Mouse (Mus musculus) forebrain, embryonic 16.5 days (tissue): ENCODE measurements at regions not wholly inside any gene's neighbourhood (a gene's known extent, or its start where the extent isn't known, plus 50 kb on each side); places are given as distances from the start of the nearest gene placed in this dataset.

Experiments
- ATAC-seq: fragments of 200-750 bp; cut with Nextera tagmentation; 2 replicates; pipeline ENCODE4 v1.8.0; 2017; ENCODE audit warnings: mild to moderate bottlenecking, moderate library complexity
- H3K27ac ChIP-seq: fragments of 300-500 bp; sonication (generic); 2 replicates; pipeline ENCODE4 v1.5.1; 2014; ENCODE audit warnings: low read length, control low read depth
- H3K27me3 ChIP-seq: fragments of 300-500 bp; sonication (generic); replicated peaks from 2 replicates; pipeline ENCODE4 v1.6.1; 2014; ENCODE audit warnings: low read length; ENCODE audit not compliant: control insufficient read depth, insufficient read depth
- H3K36me3 ChIP-seq: fragments of 300-500 bp; sonication (generic); 2 replicates; pipeline ENCODE4 v1.6.1; 2014; ENCODE audit not compliant: control insufficient read depth, insufficient read depth
- H3K4me1 ChIP-seq: fragments of 300-500 bp; sonication (generic); replicated peaks from 2 replicates; pipeline ENCODE4 v1.6.1; 2014; ENCODE audit warnings: low read length; ENCODE audit not compliant: control insufficient read depth, insufficient read depth
- H3K4me2 ChIP-seq: fragments of 300-500 bp; sonication (generic); 2 replicates; pipeline ENCODE4 v1.6.1; 2014; ENCODE audit warnings: mild to moderate bottlenecking, low read length, control low read depth
- H3K4me3 ChIP-seq: fragments of 300-500 bp; sonication (generic); replicated peaks from 2 replicates; pipeline ENCODE4 v1.5.1; 2014; ENCODE audit warnings: mild to moderate bottlenecking, low read length, control low read depth
- H3K9ac ChIP-seq: fragments of 300-500 bp; sonication (generic); replicated peaks from 2 replicates; pipeline ENCODE4 v1.6.1; 2014; ENCODE audit warnings: low read depth, low read length, control low read depth
- H3K9me3 ChIP-seq: fragments of 300-500 bp; sonication (generic); 2 replicates; pipeline ENCODE4 v1.6.1; 2016; ENCODE audit warnings: low read length; ENCODE audit not compliant: control insufficient read depth
- WGBS: fragments of 180-500 bp; shearing (Covaris S2); extraction: QIAGEN DNeasy Blood & Tissue Kit; methylation state at CpG from one replicate; pipeline ENCODE4 v1.1.7; 2014; 5-methylcytosine and 5-hydroxymethylcytosine counted together

- Histone ChIP-seq H3K9me3 (no peaks in the 10 kb centered on the region), H3K36me3 (no peaks in the 10 kb centered on the region), H3K4me2 (no peak overlapping the region), H3K27ac (no peak overlapping the region), H3K4me1 (peaks cover 6% of the 10 kb centered on the region), H3K27me3 (no peaks in the 10 kb centered on the region), H3K4me3 (no peak overlapping the region), H3K9ac (no peak overlapping the region)
- 39% methylated on average over 4 of the region's 4 CpGs for WGBS
- ATAC-seq: no peak
Measured at GRCm38 (mm10) chr6:116985147-116985737, 183.1 kb upstream of the Cxcl12 start.

GRCm38 (mm10) chr6:116986266-116987000, 181.9 kb upstream of the Cxcl12 start:
- Histone ChIP-seq H3K4me2 (no peak overlapping the region), H3K9me3 (no peaks in the 10 kb centered on the region), H3K27me3 (no peaks in the 10 kb centered on the region), H3K36me3 (no peaks in the 10 kb centered on the region), H3K9ac (no peak overlapping the region), H3K4me3 (no peak overlapping the region), H3K27ac (no peak overlapping the region), H3K4me1 (no peaks in the 10 kb centered on the region)
- 53% methylated on average over 10 of the region's 10 CpGs for WGBS
- ATAC-seq: no peak

GRCm38 (mm10) chr6:116987243-116987642, 181.1 kb upstream of the Cxcl12 start:
- Histone ChIP-seq H3K4me2 (no peak overlapping the region), H3K27me3 (no peaks in the 10 kb centered on the region), H3K9me3 (no peaks in the 10 kb centered on the region), H3K4me3 (no peak overlapping the region), H3K27ac (no peak overlapping the region), H3K4me1 (no peaks in the 10 kb centered on the region), H3K36me3 (no peaks in the 10 kb centered on the region), H3K9ac (no peak overlapping the region)
- no peak for ATAC-seq
- WGBS: 81% methylated on average over 5 of the region's 5 CpGs

- H3K36me3 ChIP-seq: no peaks in the 10 kb centered on the region
- peaks cover 15% of the 10 kb centered on the region; the same call in 1 of the 2 replicates for H3K4me1 ChIP-seq
- H3K4me2 ChIP-seq: no peak overlapping the region
- H3K27me3 ChIP-seq: no peaks in the 10 kb centered on the region
- peak; percentile 61; the same call in 1 of the 2 replicates for ATAC-seq
- H3K9me3 ChIP-seq: no peaks in the 10 kb centered on the region
- no peak overlapping the region for H3K27ac ChIP-seq
- H3K4me3 ChIP-seq: no peak overlapping the region
- WGBS: 63% methylated on average over 9 of the region's 9 CpGs
- H3K9ac ChIP-seq: no peak overlapping the region
Measured at GRCm38 (mm10) chr6:116998948-116999682, 169.2 kb upstream of the Cxcl12 start.

GRCm38 (mm10) chr6:116999940-117000339, 168.4 kb upstream of the Cxcl12 start:
- H3K27me3 ChIP-seq: no peaks in the 10 kb centered on the region
- H3K9ac ChIP-seq: no peak overlapping the region
- 57% methylated on average over 4 of the region's 4 CpGs for WGBS
- H3K36me3 ChIP-seq: no peaks in the 10 kb centered on the region
- no peak overlapping the region for H3K4me3 ChIP-seq
- ATAC-seq: peak; percentile 61; the same call in 1 of the 2 replicates
- peaks cover 15% of the 10 kb centered on the region; the same call in 1 of the 2 replicates for H3K4me1 ChIP-seq
- H3K27ac ChIP-seq: no peak overlapping the region
- no peaks in the 10 kb centered on the region for H3K9me3 ChIP-seq
- H3K4me2 ChIP-seq: no peak overlapping the region

GRCm38 (mm10) chr6:117000951-117001725, 167.2 kb upstream of the Cxcl12 start:
- no peak overlapping the region for H3K9ac ChIP-seq
- ATAC-seq: no peak
- no peak overlapping the region for H3K4me2 ChIP-seq
- H3K27ac ChIP-seq: no peak overlapping the region
- H3K27me3 ChIP-seq: no peaks in the 10 kb centered on the region
- no peak overlapping the region for H3K4me3 ChIP-seq
- H3K36me3 ChIP-seq: no peaks in the 10 kb centered on the region
- whole genome bisulfite sequencing: 71% methylated on average over 7 of the region's 7 CpGs
- H3K9me3 ChIP-seq: no peaks in the 10 kb centered on the region
- H3K4me1 ChIP-seq: peaks cover 15% of the 10 kb centered on the region; the same call in 1 of the 2 replicates

GRCm38 (mm10) chr6:117012621-117013020, 155.7 kb upstream of the Cxcl12 start:
- ATAC-seq: no peak
- whole genome bisulfite sequencing: 87% methylated on average over 5 of the region's 5 CpGs

GRCm38 (mm10) chr6:117015461-117015860, 152.9 kb upstream of the Cxcl12 start:
- H3K27me3 ChIP-seq: no peaks in the 10 kb centered on the region
- H3K27ac ChIP-seq: no peak overlapping the region
- H3K36me3 ChIP-seq: no peaks in the 10 kb centered on the region
- ATAC-seq: no peak
- no peaks in the 10 kb centered on the region for H3K4me1 ChIP-seq
- H3K4me3 ChIP-seq: no peak overlapping the region
- 88% methylated on average over 3 of the region's 3 CpGs for WGBS
- H3K9me3 ChIP-seq: no peaks in the 10 kb centered on the region
- no peak overlapping the region for H3K9ac ChIP-seq
- no peak overlapping the region for H3K4me2 ChIP-seq

More at GRCm38 (mm10) chr6:117012621-117013020, 155.7 kb upstream of the Cxcl12 start:
- H3K4me2 ChIP-seq: no peak overlapping the region
- no peaks in the 10 kb centered on the region for H3K9me3 ChIP-seq
- no peak overlapping the region for H3K4me3 ChIP-seq
- no peak overlapping the region for H3K27ac ChIP-seq
- no peaks in the 10 kb centered on the region for H3K4me1 ChIP-seq
- H3K9ac ChIP-seq: no peak overlapping the region
- H3K36me3 ChIP-seq: no peaks in the 10 kb centered on the region
- no peaks in the 10 kb centered on the region for H3K27me3 ChIP-seq

GRCm38 (mm10) chr6:117021851-117022250, 146.5 kb upstream of the Cxcl12 start:
- ATAC-seq: no peak
- H3K27ac ChIP-seq: no peak overlapping the region
- H3K9ac ChIP-seq: no peak overlapping the region
- no peaks in the 10 kb centered on the region for H3K36me3 ChIP-seq
- no peak overlapping the region for H3K4me3 ChIP-seq
- no peaks in the 10 kb centered on the region for H3K4me1 ChIP-seq
- 86% methylated on average over 10 of the region's 10 CpGs for WGBS
- no peaks in the 10 kb centered on the region for H3K9me3 ChIP-seq
- H3K27me3 ChIP-seq: no peaks in the 10 kb centered on the region
- no peak overlapping the region for H3K4me2 ChIP-seq
